Mouse (Mus musculus) ES-Bruce4 (cell line): ENCODE results near the gene Mipol1. TPM values are rescaled to one million over a fixed set of nuclear protein-coding genes. Genes with fewer than 3 reads are reported as not detected.

ENCODE experiments used
- H3K27ac ChIP-seq: 2 replicates; pipeline ENCODE4 v1.5.1; 2012; ENCODE audit warnings: low read length, inconsistent platforms; ENCODE audit not compliant: insufficient read depth
- H3K27me3 ChIP-seq: 2 replicates; pipeline ENCODE4 v1.6.1; 2012; ENCODE audit warnings: mild to moderate bottlenecking, low read length, inconsistent platforms; ENCODE audit not compliant: control insufficient read depth, poor library complexity, insufficient read depth, severe bottlenecking
- H3K36me3 ChIP-seq: 2 replicates; pipeline ENCODE4 v1.6.1; 2012; ENCODE audit warnings: inconsistent platforms, mild to moderate bottlenecking, low read length, moderate library complexity; ENCODE audit not compliant: control insufficient read depth, poor library complexity, insufficient read depth, severe bottlenecking
- H3K4me1 ChIP-seq: one replicate; pipeline ENCODE4 v1.8.1; 2011; ENCODE audit warnings: low read length; ENCODE audit not compliant: control insufficient read depth, insufficient read depth
- H3K4me3 ChIP-seq: 2 replicates; pipeline ENCODE4 v1.5.1; 2011; ENCODE audit warnings: low read depth, mild to moderate bottlenecking, low read length
- H3K9ac ChIP-seq: 2 replicates; pipeline ENCODE4 v1.6.1; 2012; ENCODE audit warnings: low read depth, mild to moderate bottlenecking, inconsistent platforms; ENCODE audit not compliant: poor library complexity, severe bottlenecking
- H3K9me3 ChIP-seq: replicated peaks from 2 replicates; pipeline ENCODE4 v1.6.1; 2012; ENCODE audit warnings: mild to moderate bottlenecking, low read length, inconsistent platforms; ENCODE audit not compliant: control insufficient read depth, poor library complexity, insufficient read depth, severe bottlenecking
- CTCF ChIP-seq: IDR thresholded peaks from one replicate; pipeline ENCODE4 v1.8.1; 2011; ENCODE audit warnings: low read depth, low read length
- EP300 ChIP-seq: IDR thresholded peaks from 2 replicates; pipeline ENCODE4 v1.6.1; 2011; ENCODE audit warnings: low read depth, low read length; ENCODE audit not compliant: insufficient read depth
- POLR2A ChIP-seq: IDR thresholded peaks from one replicate; pipeline ENCODE4 v1.8.1; 2011; ENCODE audit warnings: low read length; ENCODE audit not compliant: insufficient read depth
- polyA plus RNA-seq: library from polyadenylated mRNA; stranded (reverse); fragments of >200 nt; gene quantifications from 2 replicates; pipeline ENCODE4 v1.2.4, GENCODE M21; 2011; ENCODE audit warnings: low read depth; ENCODE audit not compliant: missing spikeins, insufficient read depth, insufficient read length

The Mipol1 gene
- polyA plus RNA-seq, 1 experiment, result 31.3 TPM

DNA sequence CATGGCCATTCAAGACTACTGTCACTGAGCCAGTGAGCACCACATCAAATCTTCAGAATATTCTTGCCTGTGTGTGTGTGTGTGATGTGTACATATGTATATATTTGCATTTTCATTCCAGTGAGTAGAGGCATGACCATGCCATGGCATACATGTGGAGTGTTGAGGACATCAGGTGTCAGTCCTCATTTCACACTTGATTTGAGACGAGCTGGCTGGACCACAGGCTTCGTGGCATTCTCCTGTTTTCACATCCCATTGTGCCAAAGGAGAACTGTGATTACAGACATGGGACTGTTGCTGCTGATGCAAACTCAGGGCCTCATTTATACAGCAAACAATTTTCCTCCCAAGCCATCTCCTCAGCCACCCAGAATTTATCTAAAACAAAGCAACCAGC, 132.5 kb downstream of the Mipol1 start:
- no peak overlapping the region for H3K4me3 ChIP-seq
- TF ChIP-seq CTCF, result no peak
- TF ChIP-seq POLR2A, result no peak
- TF ChIP-seq EP300, result no peak
- no peaks in the 10 kb centered on the region for H3K36me3 ChIP-seq
- no peaks in the 10 kb centered on the region for H3K27me3 ChIP-seq
- no peaks in the 10 kb centered on the region for H3K4me1 ChIP-seq
- H3K27ac ChIP-seq, result no peak overlapping the region
- H3K9me3 ChIP-seq, result no peaks in the 10 kb centered on the region
- no peak overlapping the region for H3K9ac ChIP-seq

DNA sequence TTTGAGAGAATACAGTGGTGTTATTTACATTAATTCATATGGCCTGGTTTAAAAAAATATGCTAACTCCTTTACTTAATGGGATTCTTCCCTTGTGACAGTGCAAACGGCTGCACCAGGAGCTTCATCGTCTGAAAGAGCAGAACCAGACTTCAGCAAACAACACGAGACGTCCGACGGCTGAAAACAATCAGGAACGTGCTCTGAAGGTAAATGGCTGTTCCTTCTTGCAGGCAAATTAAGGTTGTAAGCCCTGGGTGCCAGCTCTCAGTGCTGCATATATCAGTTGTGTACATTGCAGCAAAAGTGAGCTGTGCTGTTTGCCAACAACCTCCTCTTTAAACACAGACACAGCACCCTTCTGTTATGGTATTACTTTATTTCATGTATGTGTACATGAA, 133.8 kb downstream of the Mipol1 start:
- H3K27ac ChIP-seq, result no peak overlapping the region
- no peaks in the 10 kb centered on the region for H3K36me3 ChIP-seq
- H3K27me3 ChIP-seq, result no peaks in the 10 kb centered on the region
- no peak overlapping the region for H3K9ac ChIP-seq
- no peaks in the 10 kb centered on the region for H3K9me3 ChIP-seq
- TF ChIP-seq CTCF (no peak), POLR2A (no peak), EP300 (no peak)
- no peak overlapping the region for H3K4me3 ChIP-seq
- H3K4me1 ChIP-seq, result no peaks in the 10 kb centered on the region

- H3K4me1 ChIP-seq, result no peaks in the 10 kb centered on the region
- TF ChIP-seq POLR2A (no peak), EP300 (no peak), CTCF (no peak)
- H3K27ac ChIP-seq, result no peak overlapping the region
- H3K9me3 ChIP-seq, result no peaks in the 10 kb centered on the region
- H3K4me3 ChIP-seq, result no peak overlapping the region
- no peaks in the 10 kb centered on the region for H3K36me3 ChIP-seq
- no peak overlapping the region for H3K9ac ChIP-seq
- H3K27me3 ChIP-seq, result no peaks in the 10 kb centered on the region
Measured at GRCm38 (mm10) chr12:57371790-57372547, 141.7 kb downstream of the Mipol1 start.

- H3K27me3 ChIP-seq, result no peaks in the 10 kb centered on the region
- H3K4me1 ChIP-seq, result no peaks in the 10 kb centered on the region
- H3K27ac ChIP-seq, result no peak overlapping the region
- no peak overlapping the region for H3K4me3 ChIP-seq
- no peak for TF ChIP-seq EP300
- no peak overlapping the region for H3K9ac ChIP-seq
- H3K36me3 ChIP-seq, result no peaks in the 10 kb centered on the region
- H3K9me3 ChIP-seq, result no peaks in the 10 kb centered on the region
Measured at GRCm38 (mm10) chr12:57382797-57383196, 152.6 kb downstream of the Mipol1 start.

- Histone ChIP-seq H3K36me3 (no peaks in the 10 kb centered on the region), H3K27me3 (no peaks in the 10 kb centered on the region), H3K4me3 (no peak overlapping the region), H3K9ac (no peak overlapping the region), H3K27ac (no peak overlapping the region), H3K9me3 (no peaks in the 10 kb centered on the region), H3K4me1 (no peaks in the 10 kb centered on the region)
- TF ChIP-seq EP300 (no peak), CTCF (no peak), POLR2A (no peak)
Measured at GRCm38 (mm10) chr12:57387588-57388292, 157.5 kb downstream of the Mipol1 start.

GRCm38 (mm10) chr12:57399547-57399946, 169.3 kb downstream of the Mipol1 start:
- TF ChIP-seq POLR2A (no peak), CTCF (no peak), EP300 (no peak)
- Histone ChIP-seq H3K4me1 (no peaks in the 10 kb centered on the region), H3K27me3 (no peaks in the 10 kb centered on the region), H3K36me3 (no peaks in the 10 kb centered on the region), H3K9ac (no peak overlapping the region), H3K4me3 (no peak overlapping the region), H3K27ac (no peak overlapping the region), H3K9me3 (no peaks in the 10 kb centered on the region)
